Mouse (Mus musculus) spleen, adult 2 months (tissue): ENCODE measurements at regions not wholly inside any gene's neighbourhood (a gene's known extent, or its start where the extent isn't known, plus 50 kb on each side); places are given as distances from the start of the nearest gene placed in this dataset.

Experiments used
- DNase-seq, 2 experiments: peaks; one replicate each; pipeline versions ENCODE4 v3.0.0 to v3.0.0-alpha.2; 2012 to 2021; ENCODE audit warnings: low spot score in 2 of 2, low read depth in 1 of 2
- H3K27ac ChIP-seq: fragments of 200-500 bp; 2 replicates; pipeline ENCODE4 v1.5.1; 2012; ENCODE audit warnings: low read length, inconsistent platforms; ENCODE audit not compliant: insufficient read depth
- H3K27me3 ChIP-seq: fragments of 200-500 bp; 2 replicates; pipeline ENCODE4 v1.6.1; 2012; ENCODE audit warnings: mild to moderate bottlenecking, moderate library complexity, low read length, inconsistent platforms; ENCODE audit not compliant: control insufficient read depth, insufficient read depth
- H3K36me3 ChIP-seq: fragments of 200-500 bp; 2 replicates; pipeline ENCODE4 v1.6.1; 2012; ENCODE audit warnings: mild to moderate bottlenecking, low read length, inconsistent platforms; ENCODE audit not compliant: control insufficient read depth, insufficient read depth
- H3K4me1 ChIP-seq: fragments of 200-500 bp; 2 replicates; pipeline ENCODE4 v1.6.1; 2011; ENCODE audit warnings: inconsistent platforms; ENCODE audit not compliant: control insufficient read depth, insufficient read depth, insufficient read length
- H3K4me3 ChIP-seq: fragments of 200-500 bp; 2 replicates; pipeline ENCODE4 v1.5.1; 2011; ENCODE audit warnings: mild to moderate bottlenecking, inconsistent platforms; ENCODE audit not compliant: insufficient read depth, insufficient read length; ENCODE audit errors: extremely low read depth
- CTCF ChIP-seq: fragments of 200-500 bp; IDR thresholded peaks from 2 replicates; pipeline ENCODE4 v1.5.1; 2011; ENCODE audit warnings: mild to moderate bottlenecking, inconsistent platforms; ENCODE audit not compliant: insufficient read depth, insufficient read length, insufficient replicate concordance; ENCODE audit errors: extremely low read depth
- POLR2A ChIP-seq: fragments of 200-500 bp; IDR thresholded peaks from 2 replicates; pipeline ENCODE4 v1.6.1; 2011; ENCODE audit warnings: low read depth, low read length, inconsistent platforms
- WGBS: fragments of 180-500 bp; shearing (Covaris S2); methylation state at CpG from one replicate; pipeline ENCODE4 v1.1.7; 2018; 5-methylcytosine and 5-hydroxymethylcytosine counted together

DNA sequence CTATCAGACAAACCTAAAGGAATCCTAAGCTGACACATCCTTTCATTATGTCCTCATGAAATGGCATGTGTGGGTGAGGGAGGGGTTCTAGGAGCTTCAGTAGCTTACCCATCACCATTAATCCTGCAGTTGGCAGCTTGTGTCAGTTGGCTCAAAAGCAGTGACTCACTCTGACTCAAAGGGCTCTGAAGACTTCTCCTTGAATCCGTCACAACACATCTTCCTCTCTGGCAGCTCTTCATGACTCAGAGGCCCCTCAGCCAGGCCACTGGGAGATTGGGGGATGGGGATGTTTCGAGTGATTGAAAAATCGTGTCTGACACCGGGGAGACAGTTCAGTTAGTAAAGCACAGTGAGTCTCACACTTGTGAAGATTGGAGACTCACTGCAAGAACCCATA is 90.2 kb upstream of the Irf2bp2 start:
- TF ChIP-seq POLR2A (no peak), CTCF (no peak)
- H3K27ac ChIP-seq: no peak overlapping the region
- no peak overlapping the region for H3K4me3 ChIP-seq
- 56% methylated on average over 4 of the region's 4 CpGs for WGBS
- no peaks in the 10 kb centered on the region for H3K27me3 ChIP-seq
- DNase-seq: no peak
- no peaks in the 10 kb centered on the region for H3K36me3 ChIP-seq
- H3K4me1 ChIP-seq: no peaks in the 10 kb centered on the region

GRCm38 (mm10) chr8:126683555-126683947 is 89.8 kb upstream of the Irf2bp2 start:
- no peaks in the 10 kb centered on the region for H3K36me3 ChIP-seq
- DNase-seq: no peak
- no peaks in the 10 kb centered on the region for H3K27me3 ChIP-seq
- TF ChIP-seq POLR2A (no peak), CTCF (no peak)
- H3K4me3 ChIP-seq: no peak overlapping the region
- 70% methylated on average over 2 of the region's 2 CpGs for WGBS
- H3K27ac ChIP-seq: no peak overlapping the region
- no peaks in the 10 kb centered on the region for H3K4me1 ChIP-seq

DNA sequence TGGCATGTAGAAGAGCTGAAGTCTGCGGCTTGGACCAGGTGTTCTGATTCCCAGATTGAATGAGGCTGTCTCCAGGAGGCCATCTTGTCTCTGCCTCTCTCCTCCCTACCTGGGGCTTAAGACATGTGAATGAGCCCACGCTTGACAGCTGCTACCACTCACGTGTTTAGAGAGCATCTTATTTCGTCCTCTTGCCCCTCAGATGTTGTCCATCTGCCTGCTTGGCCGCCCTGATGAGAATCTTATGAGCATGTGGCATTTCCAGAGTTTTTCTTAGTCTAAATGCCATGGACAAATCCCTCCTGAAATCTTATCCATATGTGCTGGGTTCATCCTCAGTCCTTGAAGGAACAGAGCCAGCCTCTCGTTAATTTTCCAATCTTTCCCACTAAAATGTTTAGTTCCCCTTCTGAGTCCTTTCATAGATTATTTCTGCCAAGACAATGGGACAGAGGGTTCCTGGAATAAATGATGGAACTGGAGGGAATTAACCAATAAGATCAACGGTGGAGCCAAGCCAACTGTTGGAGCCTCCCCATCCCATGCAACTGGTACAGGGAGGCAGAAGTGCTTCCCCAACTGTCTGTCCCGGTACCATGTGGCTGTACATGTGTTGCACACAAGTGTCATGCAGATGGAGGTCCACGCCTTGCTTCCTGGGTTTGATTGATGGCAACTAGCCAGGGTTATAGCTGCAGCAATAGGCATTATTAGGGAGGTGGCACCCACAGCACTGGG is 89.2 kb upstream of the Irf2bp2 start:
- TF ChIP-seq POLR2A: no peak
- TF ChIP-seq CTCF: no peak
- Histone ChIP-seq H3K4me1 (no peaks in the 10 kb centered on the region), H3K27ac (no peak overlapping the region), H3K27me3 (no peaks in the 10 kb centered on the region), H3K4me3 (no peak overlapping the region), H3K36me3 (no peaks in the 10 kb centered on the region)
- WGBS: 86% methylated on average over 9 of the region's 9 CpGs
- no peak for DNase-seq

- TF ChIP-seq CTCF (no peak), POLR2A (no peak)
- Histone ChIP-seq H3K27me3 (no peaks in the 10 kb centered on the region), H3K4me3 (no peak overlapping the region), H3K36me3 (no peaks in the 10 kb centered on the region), H3K27ac (no peak overlapping the region), H3K4me1 (no peaks in the 10 kb centered on the region)
- WGBS: 89% methylated on average over 6 of the region's 6 CpGs
- DNase-seq: no peak
These were observed 88.3 kb upstream of the Irf2bp2 start for GRCm38 (mm10) chr8:126681948-126682651.

DNA sequence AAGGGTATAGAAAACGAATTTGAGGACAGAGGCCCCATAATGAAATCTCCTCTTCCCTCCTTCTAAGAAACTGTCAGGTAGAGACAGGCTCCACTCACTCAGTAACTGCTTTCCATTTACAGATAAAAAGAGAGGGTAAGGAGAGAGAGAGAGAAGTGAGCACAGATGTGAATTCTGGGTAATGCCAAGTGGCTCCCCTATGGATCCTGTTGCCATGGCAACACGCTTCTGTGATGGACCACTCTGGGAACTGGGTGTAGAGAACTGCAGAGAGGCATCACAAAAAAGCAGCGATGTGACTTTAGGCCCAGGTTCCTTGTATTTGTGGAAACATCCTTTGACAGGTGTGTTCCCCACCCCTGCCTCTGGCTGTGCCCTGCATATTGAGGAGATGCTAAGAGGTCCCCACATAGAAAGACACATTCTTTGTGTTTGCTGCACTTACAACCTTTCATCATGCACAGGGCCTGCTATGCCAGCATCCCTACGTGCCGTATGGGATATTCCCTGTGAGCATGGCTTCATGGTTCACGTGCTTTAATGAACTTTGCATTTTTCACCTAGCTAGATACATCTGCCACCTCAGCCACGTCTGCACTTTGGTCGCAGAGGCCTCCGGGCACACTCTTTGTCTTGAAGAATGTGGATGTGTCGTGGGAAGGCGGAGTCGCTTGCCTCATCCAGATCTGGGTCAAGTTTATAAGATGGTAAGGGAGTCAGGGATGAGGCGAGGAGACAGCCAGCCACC is 84.4 kb upstream of the Irf2bp2 start:
- no peak for DNase-seq
- Histone ChIP-seq H3K27me3 (no peaks in the 10 kb centered on the region), H3K27ac (no peak overlapping the region), H3K4me3 (no peak overlapping the region), H3K36me3 (no peaks in the 10 kb centered on the region), H3K4me1 (no peaks in the 10 kb centered on the region)
- TF ChIP-seq POLR2A (no peak), CTCF (no peak)
- WGBS: 89% methylated on average over 13 of the region's 13 CpGs

DNA sequence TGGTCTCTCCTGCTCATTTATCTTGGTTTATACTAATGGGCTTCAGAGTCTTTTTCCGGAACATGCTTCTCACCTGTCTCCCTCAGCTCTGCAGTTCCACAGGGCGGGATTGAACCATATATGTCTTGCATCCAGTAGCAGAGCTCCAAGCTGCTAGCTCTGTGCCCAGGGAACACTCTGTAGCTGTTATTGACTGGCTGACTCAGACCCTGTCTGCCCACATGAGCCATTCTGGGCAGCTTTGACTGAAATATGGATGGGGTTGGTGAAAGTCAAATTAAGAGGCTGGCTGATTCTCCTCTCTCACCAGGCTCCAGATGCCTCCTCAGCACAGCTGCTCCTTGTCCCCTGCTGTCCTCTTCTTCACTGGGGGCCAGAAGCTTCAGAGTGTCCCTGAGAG is 81.4 kb upstream of the Irf2bp2 start:
- H3K27me3 ChIP-seq: no peaks in the 10 kb centered on the region
- no peaks in the 10 kb centered on the region for H3K36me3 ChIP-seq
- TF ChIP-seq CTCF: no peak
- no peak for TF ChIP-seq POLR2A
- no peak for DNase-seq
- H3K4me1 ChIP-seq: no peaks in the 10 kb centered on the region
- no peak overlapping the region for H3K27ac ChIP-seq
- H3K4me3 ChIP-seq: no peak overlapping the region
- 92% methylated on average over 2 of the region's 2 CpGs for WGBS
